Mouse (Mus musculus): ENCODE measurements around the gene Ralgps2. TPM values are rescaled to one million over a fixed set of nuclear protein-coding genes. Genes with fewer than 3 reads are reported as not detected.

Gene Ralgps2
- polyA plus RNA-seq, 1 experiment = 7.8 TPM

DNA sequence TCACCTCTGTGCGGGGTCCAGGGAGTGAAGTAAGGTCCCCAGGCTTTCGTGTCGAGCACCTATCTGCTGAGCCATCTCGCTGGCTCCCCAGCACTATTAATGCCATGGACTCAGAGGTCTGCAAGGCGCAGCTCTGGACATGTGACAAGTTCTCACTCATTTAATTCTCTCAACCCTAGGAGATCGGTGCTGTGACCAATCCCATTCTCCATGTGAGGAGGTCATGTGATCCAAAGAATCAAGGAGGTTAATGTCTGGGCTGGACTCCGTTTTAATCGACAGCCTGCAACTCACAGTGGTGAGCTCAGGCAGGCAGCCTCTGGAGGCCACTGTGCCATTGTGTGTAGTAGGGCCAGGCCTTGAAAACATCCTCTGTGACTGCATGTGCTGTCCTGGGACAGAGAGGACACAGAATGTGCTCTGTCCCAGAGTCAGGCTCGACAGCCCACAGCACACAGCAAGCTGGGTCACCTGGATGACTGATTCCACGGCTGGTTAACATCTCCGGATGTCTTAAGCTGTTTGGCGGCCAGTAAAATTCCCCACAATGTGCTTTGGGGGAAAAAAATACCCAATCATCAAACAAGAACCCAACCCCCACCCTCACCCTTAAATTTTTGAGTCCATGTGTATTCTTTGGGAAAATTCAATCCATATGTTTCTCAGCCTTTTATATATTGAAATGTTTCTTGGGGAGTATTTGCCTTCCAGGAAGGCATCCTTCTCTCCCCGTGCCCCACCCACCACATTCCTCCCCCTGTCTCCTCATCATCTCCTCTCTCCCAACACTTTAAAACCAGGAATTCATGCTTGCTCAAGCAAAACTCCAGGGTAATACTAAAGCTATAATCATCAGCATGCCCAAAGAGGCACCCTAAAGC lies 178.6 kb downstream of the Ralgps2 start:
- Histone ChIP-seq H3K36me3 (ENCODE audit: control insufficient read depth, insufficient read depth) (no peaks in the 10 kb centered on the region), H3K4me2 (ENCODE audit: low read depth) (no peak overlapping the region)
- TF ChIP-seq MAX (IDR thresholded peaks at IDR 0.05; ENCODE audit: low read depth) (no peak), MYOG (IDR thresholded peaks at IDR 0.05; ENCODE audit: control insufficient read depth in 1 of 3, insufficient read depth in 1 of 3, insufficient read length in 2 of 3, low read depth in 2 of 3) (no peak), CEBPB (IDR thresholded peaks at IDR 0.05; ENCODE audit: insufficient read depth, poor library complexity, severe bottlenecking) (no peak), E2F4 (IDR thresholded peaks at IDR 0.05; ENCODE audit: insufficient read depth) (no peak), REST (IDR thresholded peaks at IDR 0.05; ENCODE audit: insufficient read depth, insufficient read length) (no peak), SRF (IDR thresholded peaks at IDR 0.05; ENCODE audit: control insufficient read depth, insufficient read length, low read depth) (no peak), TCF3 (IDR thresholded peaks at IDR 0.05; ENCODE audit: insufficient read length, low read depth) (no peak), USF1 (IDR thresholded peaks at IDR 0.05; ENCODE audit: low read depth) (no peak), TCF12 (IDR thresholded peaks at IDR 0.05; ENCODE audit: insufficient read depth, poor library complexity, severe bottlenecking) (no peak)

DNA sequence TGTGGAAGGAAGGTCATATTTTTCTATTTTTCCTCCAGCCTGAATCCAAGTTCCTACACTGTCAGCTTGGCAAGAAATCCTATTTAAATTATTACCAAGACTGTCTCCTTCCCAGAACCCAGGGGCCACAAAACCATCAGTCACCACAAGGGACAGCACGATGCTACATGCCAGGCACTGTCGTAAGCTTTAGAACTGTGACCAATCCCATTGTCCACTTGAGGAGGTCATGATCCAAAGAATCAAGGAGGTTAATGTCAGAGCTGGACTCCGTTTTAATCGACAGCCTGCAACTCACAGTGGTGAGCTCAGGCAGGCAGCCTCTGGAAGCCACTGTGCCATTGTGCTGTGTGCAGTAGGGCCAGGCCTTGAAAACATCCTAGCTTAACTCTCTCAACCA lies 181.1 kb downstream of the Ralgps2 start:
- Histone ChIP-seq H3K27me3 (ENCODE audit: control insufficient read depth, insufficient read depth, insufficient read length) (no peaks in the 10 kb centered on the region), H3K36me3 (ENCODE audit: control insufficient read depth, insufficient read depth) (no peaks in the 10 kb centered on the region), H3K4me2 (ENCODE audit: low read depth) (no peak overlapping the region), H3ac (ENCODE audit: control insufficient read depth, insufficient read length) (no peak overlapping the region), H3K79me2 (ENCODE audit: control insufficient read depth, insufficient read depth) (no peaks in the 10 kb centered on the region), H3K4me3 (no peak overlapping the region)
- TF ChIP-seq E2F4 (IDR thresholded peaks at IDR 0.05; ENCODE audit: insufficient read depth) (no peak), USF1 (IDR thresholded peaks at IDR 0.05; ENCODE audit: low read depth) (no peak), CEBPB (IDR thresholded peaks at IDR 0.05; ENCODE audit: insufficient read depth, poor library complexity, severe bottlenecking) (no peak), TCF3 (IDR thresholded peaks at IDR 0.05; ENCODE audit: insufficient read length, low read depth) (no peak), MYOG (IDR thresholded peaks at IDR 0.05; ENCODE audit: control insufficient read depth in 1 of 3, insufficient read depth in 1 of 3, insufficient read length in 2 of 3, low read depth in 2 of 3) (no peak), SRF (IDR thresholded peaks at IDR 0.05; ENCODE audit: control insufficient read depth, insufficient read length, low read depth) (no peak), POLR2AphosphoS2 (IDR thresholded peaks at IDR 0.05; ENCODE audit: insufficient read length, low read depth) (no peak), TCF12 (IDR thresholded peaks at IDR 0.05; ENCODE audit: insufficient read depth, poor library complexity, severe bottlenecking) (no peak), MYOD1 (IDR thresholded peaks at IDR 0.05; ENCODE audit: control insufficient read depth in 1 of 3, insufficient read length in 2 of 3, low read depth in 2 of 3) (no peak), REST (IDR thresholded peaks at IDR 0.05; ENCODE audit: insufficient read depth, insufficient read length) (no peak), POLR2A (IDR thresholded peaks at IDR 0.05; ENCODE audit: insufficient read length, low read depth) (no peak), MAX (IDR thresholded peaks at IDR 0.05; ENCODE audit: low read depth) (no peak)

More for the DNA sequence above, 178.6 kb downstream of the Ralgps2 start:
- Histone ChIP-seq H3K27me3 (ENCODE audit: control insufficient read depth, insufficient read depth, insufficient read length) (no peaks in the 10 kb centered on the region), H3K79me2 (ENCODE audit: control insufficient read depth, insufficient read depth) (no peaks in the 10 kb centered on the region), H3K4me3 (no peak overlapping the region), H3ac (ENCODE audit: control insufficient read depth, insufficient read length) (no peak overlapping the region)

GRCm38 (mm10) chr1:156754608-156755413 lies 184.6 kb downstream of the Ralgps2 start:
- Histone ChIP-seq H3K79me2 (ENCODE audit: control insufficient read depth, insufficient read depth) (no peaks in the 10 kb centered on the region), H3K27me3 (ENCODE audit: control insufficient read depth, insufficient read depth, insufficient read length) (no peaks in the 10 kb centered on the region), H3K36me3 (ENCODE audit: control insufficient read depth, insufficient read depth) (no peaks in the 10 kb centered on the region), H3ac (ENCODE audit: control insufficient read depth, insufficient read length) (no peak overlapping the region), H3K4me2 (ENCODE audit: low read depth) (no peak overlapping the region), H3K4me3 (no peak overlapping the region)
- TF ChIP-seq SRF (IDR thresholded peaks at IDR 0.05; ENCODE audit: control insufficient read depth, insufficient read length, low read depth) (no peak), TCF12 (IDR thresholded peaks at IDR 0.05; ENCODE audit: insufficient read depth, poor library complexity, severe bottlenecking) (no peak), TCF3 (IDR thresholded peaks at IDR 0.05; ENCODE audit: insufficient read length, low read depth) (no peak), POLR2AphosphoS2 (IDR thresholded peaks at IDR 0.05; ENCODE audit: insufficient read length, low read depth) (no peak), MYOG (IDR thresholded peaks at IDR 0.05; ENCODE audit: control insufficient read depth in 1 of 3, insufficient read depth in 1 of 3, insufficient read length in 2 of 3, low read depth in 2 of 3) (no peak), E2F4 (IDR thresholded peaks at IDR 0.05; ENCODE audit: insufficient read depth) (no peak), POLR2A (IDR thresholded peaks at IDR 0.05; ENCODE audit: insufficient read length, low read depth) (no peak), REST (IDR thresholded peaks at IDR 0.05; ENCODE audit: insufficient read depth, insufficient read length) (no peak), CEBPB (IDR thresholded peaks at IDR 0.05; ENCODE audit: insufficient read depth, poor library complexity, severe bottlenecking) (no peak), MYOD1 (IDR thresholded peaks at IDR 0.05; ENCODE audit: control insufficient read depth in 1 of 3, insufficient read length in 2 of 3, low read depth in 2 of 3) (no peak), USF1 (IDR thresholded peaks at IDR 0.05; ENCODE audit: low read depth) (no peak)

Other genes starting within 250 kb of the Ralgps2 start
- 22.9 TPM for gene Fam20b, start 220.5 kb downstream of the Ralgps2 start, polyA plus RNA-seq (2012; fragmentation: generic; extraction: Trizol)
- gene Angptl1, start 101.1 kb downstream of the Ralgps2 start, polyA plus RNA-seq (2012; fragmentation: generic; extraction: Trizol) = 0.04 TPM
- 0.30 TPM for gene Tex35, start 169.1 kb upstream of the Ralgps2 start, polyA plus RNA-seq (2012; fragmentation: generic; extraction: Trizol)